Mouse (Mus musculus) frontal cortex, adult (tissue): Measurements from ENCODE around the gene Trpm3.
A peak's percentile ranks its signal among the peaks of the same experiment; 100 is the strongest.

Experiments
- ATAC-seq: cut with Nextera tagmentation; 2 replicates; pipeline ENCODE4 v1.9.2; 2017; ENCODE audit warnings: mild to moderate bottlenecking, moderate library complexity, mixed read lengths; ENCODE audit not compliant: low TSS enrichment

The Trpm3 gene

GRCm38 (mm10) chr19:22920949-22921348, 782.1 kb downstream of the Trpm3 start:
- no peak for ATAC-seq

- no peak for ATAC-seq
Observed at GRCm38 (mm10) chr19:22922871-22923670, 784.2 kb downstream of the Trpm3 start.

DNA sequence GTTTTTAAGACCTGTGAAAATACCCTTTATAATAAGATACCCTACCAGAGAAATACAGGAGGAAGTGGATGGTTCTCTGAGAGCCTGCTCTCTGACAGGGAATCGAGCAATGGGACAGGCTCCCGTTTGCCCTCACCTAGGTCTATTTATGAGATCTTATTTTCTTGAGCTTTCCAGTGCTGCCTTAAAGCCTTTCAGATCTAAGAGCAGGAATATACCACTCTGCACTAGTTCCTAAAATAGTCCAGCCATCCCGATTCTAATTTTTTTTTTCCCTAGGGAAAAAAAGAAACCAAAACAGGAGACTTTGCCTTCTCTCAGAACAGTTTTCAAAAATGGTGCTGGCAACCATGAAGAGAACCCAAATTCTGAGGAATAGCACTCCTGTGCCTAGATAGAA, 786.4 kb downstream of the Trpm3 start:
- ATAC-seq: peak; percentile 60

DNA sequence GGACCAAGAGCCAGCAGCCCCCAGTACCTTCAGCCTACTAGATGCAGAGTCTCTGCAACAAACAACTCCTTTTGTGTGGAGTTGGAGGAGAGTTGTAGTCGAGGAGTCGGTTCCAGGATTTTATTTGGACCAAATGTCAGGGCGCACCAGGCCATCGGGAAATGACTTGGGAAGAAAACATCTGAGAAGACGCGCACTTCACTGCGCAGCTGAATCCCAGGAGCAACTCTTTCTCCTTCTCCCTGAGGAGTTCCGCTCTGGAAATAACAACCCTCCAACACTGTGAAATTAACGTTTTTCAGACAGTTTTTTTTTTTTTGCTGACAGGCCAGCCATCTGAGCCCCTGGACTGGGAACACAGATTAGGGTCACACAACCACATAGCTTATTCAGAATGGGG, 787.9 kb downstream of the Trpm3 start:
- no peak for ATAC-seq

DNA sequence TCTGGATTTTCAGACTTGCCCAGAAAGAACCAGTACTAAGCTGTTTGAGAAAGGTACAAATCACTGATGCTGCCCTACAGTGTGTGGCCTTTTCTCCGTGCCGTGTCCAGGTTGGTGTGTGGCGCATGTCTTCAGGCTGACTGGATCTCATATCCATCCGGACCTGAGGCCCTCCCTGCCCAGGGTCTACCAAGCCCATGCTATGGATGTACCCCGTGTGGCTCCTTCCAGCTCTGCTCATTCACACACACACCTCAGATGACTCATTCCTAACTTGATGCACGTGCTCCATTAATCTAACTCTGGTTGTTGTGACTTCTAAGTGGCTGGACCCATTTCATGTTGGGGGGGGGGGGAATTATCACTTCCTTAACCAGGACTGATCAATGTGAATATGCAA, 789.5 kb downstream of the Trpm3 start:
- no peak for ATAC-seq

GRCm38 (mm10) chr19:22929768-22930167, 790.9 kb downstream of the Trpm3 start:
- peak; percentile 76 for ATAC-seq

GRCm38 (mm10) chr19:22930368-22930834, 791.6 kb downstream of the Trpm3 start:
- ATAC-seq: peak; percentile 4; the same call in 1 of the 2 replicates

DNA sequence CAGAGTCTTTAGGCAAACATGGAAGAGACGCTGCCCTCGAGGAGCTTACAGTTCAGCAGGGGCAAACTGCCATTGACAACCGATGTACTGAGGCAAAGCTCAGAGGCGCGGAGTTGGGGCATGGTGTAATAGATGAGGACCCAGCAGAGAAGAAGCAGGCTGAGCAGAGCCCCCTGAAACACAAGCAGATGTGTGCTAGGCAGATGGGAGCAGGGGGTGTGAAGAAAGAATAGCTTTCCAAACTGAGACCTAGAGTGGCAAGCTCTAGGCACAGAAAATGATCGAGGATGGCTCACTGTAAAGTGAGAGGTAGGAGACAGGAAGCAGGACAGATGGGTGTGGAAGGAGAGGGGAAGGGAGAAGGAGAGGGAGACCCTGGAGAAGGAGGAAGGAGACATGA, 792.2 kb downstream of the Trpm3 start:
- ATAC-seq: peak; percentile 52

DNA sequence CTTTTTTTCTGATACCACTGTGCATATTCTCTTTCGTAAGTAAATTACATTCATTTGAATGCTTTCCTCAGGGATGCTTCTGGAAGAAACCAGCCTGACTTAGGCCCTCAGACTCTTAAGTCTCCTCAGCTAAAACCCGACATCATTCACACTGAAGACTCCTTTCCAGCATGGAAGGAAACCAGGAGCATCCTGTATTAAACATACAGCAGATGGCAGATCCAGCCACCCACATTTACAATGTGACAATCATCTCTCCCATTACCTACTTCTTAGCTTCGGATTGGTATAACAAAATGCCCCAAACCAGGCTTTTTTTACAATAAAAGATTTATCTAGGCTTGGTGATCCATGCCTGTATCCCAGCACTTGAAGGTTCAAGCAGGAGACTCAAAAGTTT, 796.2 kb downstream of the Trpm3 start:
- ATAC-seq: peak; percentile 58

DNA sequence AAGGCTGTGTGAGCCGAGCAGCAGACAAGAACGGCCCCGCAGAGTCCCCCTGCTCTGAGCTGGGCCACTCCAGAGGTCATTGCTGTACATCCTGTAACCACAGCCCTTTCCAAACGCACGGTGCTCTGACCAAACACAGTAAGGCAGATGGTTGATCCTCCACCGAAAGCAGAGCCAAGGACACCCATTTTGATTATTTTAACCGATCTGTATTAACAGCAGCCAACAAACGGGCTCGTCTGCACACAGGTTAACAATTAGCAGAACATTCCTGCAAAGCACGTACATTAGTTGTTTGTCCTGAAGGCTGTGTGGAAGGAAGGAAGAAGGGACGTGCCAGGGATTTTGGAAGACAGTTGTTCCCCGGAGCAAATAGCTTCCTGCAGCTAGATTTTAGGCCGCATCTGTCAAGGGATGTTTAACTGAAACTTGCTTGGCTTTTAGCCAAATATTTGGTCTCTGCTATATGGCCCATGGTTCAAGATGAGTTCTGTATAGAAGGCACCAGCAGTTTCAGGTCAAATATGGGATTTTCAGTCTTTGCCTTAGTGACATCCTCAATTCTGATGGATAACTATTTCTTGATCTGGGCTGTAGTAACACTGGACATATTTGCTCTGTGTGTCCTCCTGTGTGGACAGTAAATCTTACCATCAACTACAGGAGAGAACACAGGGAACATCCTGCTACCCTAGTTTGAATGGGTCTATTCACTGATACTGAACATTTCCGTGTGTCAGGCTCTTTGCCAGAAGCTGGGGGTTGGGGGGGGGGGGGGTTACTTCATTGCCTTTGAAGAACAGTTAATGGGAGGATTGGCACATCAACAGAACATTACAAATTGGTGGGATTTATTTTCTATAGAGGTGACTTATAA, 800.2 kb downstream of the Trpm3 start:
- ATAC-seq: no peak

- peak; percentile 8; the same call in 1 of the 2 replicates for ATAC-seq
Observed at GRCm38 (mm10) chr19:22939836-22940235, 801.0 kb downstream of the Trpm3 start.

- ATAC-seq: peak; percentile 97
Observed at GRCm38 (mm10) chr19:22940487-22940886, 801.6 kb downstream of the Trpm3 start.

GRCm38 (mm10) chr19:22940956-22941355, 802.1 kb downstream of the Trpm3 start:
- peak; percentile 35; the same call in 1 of the 2 replicates for ATAC-seq

DNA sequence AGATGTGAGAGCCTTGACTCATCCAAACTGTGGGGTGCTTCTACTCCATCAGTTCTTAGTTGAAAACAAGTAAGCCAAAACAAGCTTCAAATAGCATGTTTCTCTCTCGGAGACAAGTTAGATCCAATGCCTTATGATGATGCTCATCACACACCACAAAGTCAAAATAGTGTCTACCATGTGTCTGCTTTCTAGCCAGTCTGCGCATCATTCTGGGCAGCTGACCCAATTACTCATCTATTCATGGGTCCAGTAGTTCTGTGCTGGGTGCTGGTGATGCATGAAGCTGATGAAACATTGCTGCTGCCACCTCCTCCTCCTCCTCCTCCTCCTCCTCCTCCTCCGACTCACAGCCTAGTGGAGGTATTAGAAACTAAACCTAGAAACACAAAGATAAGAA, 813.6 kb downstream of the Trpm3 start:
- ATAC-seq: peak; percentile 66

- ATAC-seq: no peak
Observed at GRCm38 (mm10) chr19:22953191-22953590, 814.3 kb downstream of the Trpm3 start.

- ATAC-seq: peak; percentile 65
Observed at GRCm38 (mm10) chr19:22958414-22958813, 819.6 kb downstream of the Trpm3 start.

- peak; percentile 9; the same call in 1 of the 2 replicates for ATAC-seq
Observed at GRCm38 (mm10) chr19:22960450-22961265, 821.8 kb downstream of the Trpm3 start.

DNA sequence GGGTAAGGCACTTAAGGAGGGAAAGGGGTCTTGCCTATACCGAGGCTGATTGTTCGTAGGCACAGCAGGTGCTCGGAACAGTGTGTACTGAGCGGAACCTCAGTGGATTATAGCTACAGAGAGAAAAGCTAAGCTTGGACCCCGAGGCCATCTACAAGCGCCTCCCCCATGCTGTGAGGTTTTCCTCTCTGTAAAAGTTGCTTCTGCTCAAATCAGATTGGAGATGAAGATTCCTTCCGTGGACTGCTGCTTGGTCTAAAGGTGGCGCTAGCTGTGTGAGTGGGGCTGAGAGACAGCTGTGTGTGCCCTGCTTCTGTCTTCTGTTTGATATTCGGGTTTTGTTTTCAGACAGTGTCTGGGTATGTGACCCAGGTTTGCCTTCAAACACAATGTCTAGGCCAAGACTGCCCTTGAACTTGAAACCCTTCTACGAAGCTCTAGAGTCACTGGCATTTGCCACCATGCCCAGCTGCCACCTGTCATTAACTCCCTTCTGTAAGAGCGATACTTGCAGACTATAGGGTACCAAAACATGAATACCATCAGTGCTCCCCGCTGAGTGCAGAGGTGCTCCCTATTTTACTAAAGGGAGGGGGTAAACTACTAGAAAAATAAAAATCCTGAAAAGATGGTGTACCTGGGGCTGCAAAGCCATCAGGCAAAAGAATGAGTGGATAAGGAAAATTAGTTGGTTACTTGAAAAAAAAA, 823.3 kb downstream of the Trpm3 start:
- peak; percentile 18; the same call in 1 of the 2 replicates for ATAC-seq

DNA sequence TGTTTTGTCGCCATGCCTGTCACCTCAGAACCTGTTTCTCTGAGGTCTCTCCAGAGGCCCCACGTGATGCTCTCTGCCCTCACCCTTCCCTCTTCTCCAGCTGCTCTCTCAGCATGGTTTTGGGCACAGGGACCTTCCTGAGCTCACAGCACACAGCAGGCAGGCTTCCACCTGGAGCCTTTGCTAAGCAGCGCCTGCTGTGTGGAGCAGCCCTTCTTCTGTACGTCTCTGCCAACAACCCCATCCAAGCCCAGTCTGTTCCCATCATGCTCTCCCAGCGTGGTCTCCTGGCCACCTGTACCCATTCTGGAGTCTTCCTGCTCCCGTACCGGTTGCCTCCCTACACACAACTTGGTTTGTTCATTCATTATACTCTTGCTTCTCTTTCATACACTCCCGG, 823.9 kb downstream of the Trpm3 start:
- ATAC-seq: no peak

DNA sequence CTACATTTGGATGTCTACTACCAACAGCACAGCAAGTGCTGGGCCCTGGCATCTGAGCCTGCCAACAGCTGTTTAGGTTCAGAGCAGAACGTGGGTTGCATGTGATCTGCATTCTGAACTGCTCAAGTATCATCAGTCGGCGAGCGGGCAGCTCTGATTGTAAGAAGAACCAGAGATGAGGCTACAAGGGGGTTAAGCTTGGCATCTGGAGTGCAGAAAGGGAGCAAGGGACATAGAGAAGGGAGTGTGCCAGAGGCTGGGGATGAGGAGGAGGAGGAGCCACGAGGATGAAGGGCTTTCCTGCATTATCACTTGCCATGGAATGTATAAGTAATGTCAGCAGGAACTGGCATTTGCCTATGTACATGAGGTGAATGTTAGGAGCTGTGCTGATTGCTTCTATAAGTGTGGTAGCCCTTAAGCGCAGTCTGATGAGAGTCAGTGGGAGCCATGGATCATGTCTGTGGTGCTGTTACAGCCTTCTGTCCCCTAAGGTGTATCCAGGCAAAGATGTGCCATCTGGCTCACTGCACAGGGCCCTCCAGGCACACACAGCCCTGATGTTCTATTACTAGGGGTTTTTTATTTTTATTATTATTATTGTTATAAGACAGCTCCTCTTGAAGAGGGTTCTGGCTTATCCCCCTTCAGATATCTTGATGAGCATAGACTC, 825.0 kb downstream of the Trpm3 start:
- ATAC-seq: no peak
